23 mouse cellular contexts compared by ENCODE assay signal in genomic region chr7:65104207-65105096, GRCm38 (mm10). TPM values are rescaled to one million over a fixed set of nuclear protein-coding genes. Genes with fewer than 3 reads are reported as not detected.
DNase-seq lines count a peak whose midpoint lies in the region; ATAC-seq and TF ChIP-seq lines count a peak whose summit lies in the region.
"Had no signal": no experiment of that assay in that cellular context is flagged by ENCODE, and none has a peak within 500 bp of the region (broad histone marks: within the 10 kb centered on the region; RNA-seq: fewer than 3 reads in every experiment).

No protein-coding gene starts in this region.

- H3K4me1 ChIP-seq in embryonic facial prominence, embryonic 13.5 days, result no peaks in the 10 kb centered on the region
- no peaks in the 10 kb centered on the region for H3K4me1 ChIP-seq in embryonic facial prominence, embryonic 10.5 days
- no peaks in the 10 kb centered on the region for H3K4me1 ChIP-seq in limb, embryonic 12.5 days (replicated peaks)
- H3K4me1 ChIP-seq in limb, embryonic 10.5 days, result no peaks in the 10 kb centered on the region
- H3K4me1 ChIP-seq in forebrain, postnatal 0 days (ENCODE audit: insufficient read depth), result no peaks in the 10 kb centered on the region
- no peaks in the 10 kb centered on the region for H3K4me1 ChIP-seq in kidney, adult 2 months (ENCODE audit: control insufficient read depth, insufficient read depth, low read length)
- H3K4me1 ChIP-seq: megakaryocyte, embryonic 14.5 days; midbrain, embryonic 15.5 days; neural tube, embryonic 15.5 days had no signal

- no peak overlapping the region for H3K4me2 ChIP-seq in embryonic facial prominence, embryonic 13.5 days
- H3K4me2 ChIP-seq in limb, embryonic 12.5 days, result no peak overlapping the region
- H3K4me2 ChIP-seq in forebrain, postnatal 0 days (ENCODE audit: low read depth), result no peak overlapping the region
- H3K4me2 ChIP-seq: liver, embryonic 11.5 days; midbrain, embryonic 15.5 days; neural tube, embryonic 15.5 days had no signal

- H3K4me3 ChIP-seq in embryonic facial prominence, embryonic 13.5 days, result no peak overlapping the region
- H3K4me3 ChIP-seq in embryonic facial prominence, embryonic 10.5 days, result no peak overlapping the region
- no peak overlapping the region for H3K4me3 ChIP-seq in limb, embryonic 12.5 days (replicated peaks)
- no peak overlapping the region for H3K4me3 ChIP-seq in limb, embryonic 10.5 days
- H3K4me3 ChIP-seq in forebrain, postnatal 0 days (ENCODE audit: low read depth, low read length), result no peak overlapping the region
- H3K4me3 ChIP-seq in kidney, adult 2 months (ENCODE audit: insufficient read depth, low read depth, low read length), result no peak overlapping the region
- H3K4me3 ChIP-seq: megakaryocyte, embryonic 14.5 days; midbrain, embryonic 15.5 days; neural tube, embryonic 15.5 days had no signal

- peak overlapping the region; percentile 48 for H3K27ac ChIP-seq in embryonic facial prominence, embryonic 13.5 days
- no peak overlapping the region for H3K27ac ChIP-seq in embryonic facial prominence, embryonic 10.5 days (replicated peaks)
- 0 out of 2 replicates have a peak overlapping the region, but pooled peaks have one; percentile 29 for H3K27ac ChIP-seq in limb, embryonic 12.5 days
- H3K27ac ChIP-seq in limb, embryonic 10.5 days, result no peak overlapping the region
- H3K27ac ChIP-seq in forebrain, postnatal 0 days (ENCODE audit: low read depth, low read length), result no peak overlapping the region
- H3K27ac ChIP-seq in kidney, adult 2 months (ENCODE audit: insufficient read depth, low read depth, low read length), result no peak overlapping the region
- H3K27ac ChIP-seq: midbrain, embryonic 15.5 days; neural tube, embryonic 15.5 days had no signal

- no peak overlapping the region for H3K9ac ChIP-seq in embryonic facial prominence, embryonic 13.5 days
- H3K9ac ChIP-seq in limb, embryonic 12.5 days (replicated peaks), result no peak overlapping the region
- H3K9ac ChIP-seq in forebrain, postnatal 0 days, result no peak overlapping the region
- H3K9ac ChIP-seq: midbrain, embryonic 15.5 days; neural tube, embryonic 15.5 days had no signal

- H3K27me3 ChIP-seq in embryonic facial prominence, embryonic 13.5 days, result no peaks in the 10 kb centered on the region
- H3K27me3 ChIP-seq in embryonic facial prominence, embryonic 10.5 days (replicated peaks; ENCODE audit: low read depth, poor library complexity, severe bottlenecking), result no peaks in the 10 kb centered on the region
- no peaks in the 10 kb centered on the region for H3K27me3 ChIP-seq in limb, embryonic 12.5 days
- H3K27me3 ChIP-seq in limb, embryonic 10.5 days (ENCODE audit: low read depth, poor library complexity, severe bottlenecking), result no peaks in the 10 kb centered on the region
- no peaks in the 10 kb centered on the region for H3K27me3 ChIP-seq in forebrain, postnatal 0 days (ENCODE audit: insufficient read depth, low read length)
- H3K27me3 ChIP-seq in kidney, adult 2 months (replicated peaks; ENCODE audit: control insufficient read depth, insufficient read depth, low read length), result no peaks in the 10 kb centered on the region
- H3K27me3 ChIP-seq: megakaryocyte, embryonic 14.5 days; midbrain, embryonic 15.5 days; neural tube, embryonic 15.5 days had no signal

- 80% methylated on average over 17 of the region's 17 CpGs for WGBS in embryonic facial prominence, embryonic 13.5 days
- 87% methylated on average over 17 of the region's 17 CpGs for WGBS in embryonic facial prominence, embryonic 10.5 days
- WGBS in limb, embryonic 12.5 days, result 83% methylated on average over 17 of the region's 17 CpGs
- WGBS in limb, embryonic 10.5 days, result 91% methylated on average over 17 of the region's 17 CpGs
- 67% methylated on average over 17 of the region's 17 CpGs for WGBS in forebrain, postnatal 0 days
- 84% methylated on average over 17 of the region's 17 CpGs for WGBS in kidney, adult 2 months

- no peak for DNase-seq in embryonic facial prominence, embryonic 10.5 days (ENCODE audit: low spot score)
- no peak for DNase-seq in limb, embryonic 10.5 days (ENCODE audit: low spot score)
- DNase-seq in forebrain, postnatal 0 days, result peak; percentile 32
- no peak for DNase-seq in kidney, adult 2 months
- DNase-seq in adrenal gland, adult 2 months, result no peak
- DNase-seq: B cell, adult 2 months; gastrocnemius, postnatal 36 days; kidney, adult 9 months; kidney, postnatal 25 days; lung, adult 18-20 months; lung, postnatal 14 days; right cerebral cortex, postnatal 14 days; spleen, adult 18-20 months; thymus, postnatal 4 days had no signal

- TF ChIP-seq POLR2A in kidney, adult 2 months (IDR thresholded peaks at IDR 0.05; ENCODE audit: low read depth, low read length), result no peak

- no peaks in the 10 kb centered on the region for H3K36me3 ChIP-seq in embryonic facial prominence, embryonic 13.5 days
- H3K36me3 ChIP-seq in embryonic facial prominence, embryonic 10.5 days (replicated peaks), result no peaks in the 10 kb centered on the region
- no peaks in the 10 kb centered on the region for H3K36me3 ChIP-seq in limb, embryonic 12.5 days
- H3K36me3 ChIP-seq in limb, embryonic 10.5 days, result no peaks in the 10 kb centered on the region
- H3K36me3 ChIP-seq in forebrain, postnatal 0 days (ENCODE audit: insufficient read depth), result no peaks in the 10 kb centered on the region
- H3K36me3 ChIP-seq in kidney, adult 2 months (ENCODE audit: control insufficient read depth, insufficient read depth, low read length), result no peaks in the 10 kb centered on the region
- H3K36me3 ChIP-seq: midbrain, embryonic 15.5 days; neural tube, embryonic 15.5 days had no signal

- no peak for TF ChIP-seq CTCF in forebrain, postnatal 0 days (IDR thresholded peaks at IDR 0.05; ENCODE audit: low read depth)
- TF ChIP-seq CTCF in kidney, adult 2 months (conservative IDR thresholded peaks at IDR 0.05; ENCODE audit: insufficient read depth, insufficient read length, low read depth, low read length), result no peak

- no peak for ATAC-seq in embryonic facial prominence, embryonic 13.5 days (ENCODE audit: insufficient number of reproducible peaks, insufficient read depth, low FRiP score, low TSS enrichment, low read depth)
- no peak for ATAC-seq in limb, embryonic 12.5 days (ENCODE audit: insufficient number of reproducible peaks, insufficient read depth, low FRiP score, low TSS enrichment, low read depth)
- peak; percentile 42 for ATAC-seq in forebrain, postnatal 0 days
- ATAC-seq: inflammation-experienced regulatory T-cells, adult 6 months; midbrain, embryonic 15.5 days had no signal

- H3K9me3 ChIP-seq in embryonic facial prominence, embryonic 13.5 days, result no peaks in the 10 kb centered on the region
- H3K9me3 ChIP-seq in embryonic facial prominence, embryonic 10.5 days, result no peaks in the 10 kb centered on the region
- no peaks in the 10 kb centered on the region for H3K9me3 ChIP-seq in limb, embryonic 12.5 days
- H3K9me3 ChIP-seq in limb, embryonic 10.5 days (replicated peaks), result no peaks in the 10 kb centered on the region
- H3K9me3 ChIP-seq in forebrain, postnatal 0 days (ENCODE audit: low read length), result no peaks in the 10 kb centered on the region
- H3K9me3 ChIP-seq: midbrain, embryonic 15.5 days; neural tube, embryonic 15.5 days had no signal

RNA-seq across cellular contexts. Expression of gene Fam189a1, which starts 51.9 kb away (rescaled TPM):
- polyA plus RNA-seq in embryonic facial prominence, embryonic 13.5 days (2015; fragmentation: Nextera tagmentation; extraction: Ambion mirVana), result 3.5 TPM in 2 replicates
- 0.60 and 0.72 TPM in 2 replicates for polyA plus RNA-seq in embryonic facial prominence, embryonic 10.5 days (2016; fragmentation: Nextera tagmentation; extraction: Ambion mirVana)
- polyA plus RNA-seq in limb, embryonic 12.5 days (2016; fragmentation: Nextera tagmentation; extraction: Ambion mirVana), result 1.6 and 2.0 TPM in 2 replicates
- 0.18 and 0.23 TPM in 2 replicates for polyA plus RNA-seq in limb, embryonic 10.5 days (2016; fragmentation: Nextera tagmentation; extraction: Ambion mirVana)
- 13.0 and 20.8 TPM in 2 replicates for total RNA-seq in forebrain, postnatal 0 days (2014; rRNA removed)
- 7.9 and 15.2 TPM in 2 replicates for polyA plus RNA-seq in forebrain, postnatal 0 days (2015; fragmentation: Nextera tagmentation; extraction: Ambion mirVana)
- polyA plus RNA-seq in kidney, adult 2 months (2012; rRNA removed), result 0.05 and 0.20 TPM in 2 replicates
- 1 to 10 TPM in 1 of 2 experiments, under 1 TPM in 1; 0.37 to 1.3 TPM for total RNA-seq in adrenal gland, adult 2 months (2021)
- 1.9 and 2.2 TPM in 2 replicates for polyA plus RNA-seq in adrenal gland, adult 2 months (2012; rRNA removed)
- total RNA-seq: common myeloid progenitor, adult 5-6 weeks; gastrocnemius, postnatal 36 days; hematopoietic stem cell, adult 5-6 weeks had no signal

Comparison
In these comparisons a context has a peak if more than half of its experiments do, and no peak if none do; other contexts are left out.
1. H3K27ac ChIP-seq: peak in embryonic facial prominence, embryonic 13.5 days (single experiment) and limb, embryonic 12.5 days (single experiment); none in embryonic facial prominence, embryonic 10.5 days (single experiment), limb, embryonic 10.5 days (single experiment), forebrain, postnatal 0 days (single experiment) and kidney, adult 2 months (single experiment).